Mouse (Mus musculus): Measurements from ENCODE around the gene Ankrd37. TPM values are rescaled to one million over a fixed set of nuclear protein-coding genes. Genes with fewer than 3 reads are reported as not detected.

The Ankrd37 gene
- polyA plus RNA-seq, 2 experiments from 2014 or later = 13.0 to 15.2 TPM

DNA sequence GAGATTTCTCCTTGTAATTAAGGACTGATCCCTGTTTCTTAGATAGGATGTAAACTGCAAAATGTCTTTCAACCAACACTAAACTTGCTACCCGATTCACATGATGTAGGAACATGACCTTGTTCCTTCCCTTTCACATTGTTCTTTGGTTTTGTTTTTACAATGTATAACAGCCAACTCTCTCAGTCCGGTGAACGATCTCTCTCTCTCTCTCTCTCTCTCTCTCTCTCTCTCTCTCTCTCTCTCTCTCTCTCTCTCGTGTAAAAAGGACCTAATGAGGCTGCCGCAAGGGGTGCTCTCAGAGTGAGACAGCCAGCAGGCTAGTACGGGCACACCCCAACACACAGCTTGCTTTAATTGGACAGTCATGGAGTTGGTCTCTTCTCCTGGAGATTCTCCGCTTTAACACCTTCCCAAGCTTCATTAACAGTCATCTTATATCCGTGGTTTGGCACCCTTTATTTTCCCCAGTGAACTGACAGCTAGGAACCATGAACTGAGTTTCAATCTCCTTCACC is 31.5 kb downstream of the Ankrd37 start:
- no peak for ATAC-seq

DNA sequence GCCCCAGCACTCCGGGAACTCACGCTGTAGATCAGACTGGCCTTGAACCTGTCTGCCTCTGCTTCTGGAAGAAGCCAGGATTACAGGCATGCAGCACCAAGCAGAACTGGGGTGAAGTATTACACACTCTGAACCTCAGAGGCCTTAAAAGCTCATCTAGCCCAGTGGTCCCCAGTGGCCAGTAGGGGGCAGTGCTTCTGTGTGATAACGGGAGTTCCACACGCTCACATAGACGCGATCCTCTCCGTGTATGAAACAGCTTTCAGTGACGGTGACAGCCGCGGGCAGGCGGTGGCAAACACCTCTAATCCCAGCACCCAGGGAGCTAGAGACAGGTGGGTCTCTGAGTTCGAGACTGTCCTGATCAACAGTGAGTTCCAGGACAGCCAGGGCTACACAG is 34.6 kb downstream of the Ankrd37 start:
- ATAC-seq = no peak

DNA sequence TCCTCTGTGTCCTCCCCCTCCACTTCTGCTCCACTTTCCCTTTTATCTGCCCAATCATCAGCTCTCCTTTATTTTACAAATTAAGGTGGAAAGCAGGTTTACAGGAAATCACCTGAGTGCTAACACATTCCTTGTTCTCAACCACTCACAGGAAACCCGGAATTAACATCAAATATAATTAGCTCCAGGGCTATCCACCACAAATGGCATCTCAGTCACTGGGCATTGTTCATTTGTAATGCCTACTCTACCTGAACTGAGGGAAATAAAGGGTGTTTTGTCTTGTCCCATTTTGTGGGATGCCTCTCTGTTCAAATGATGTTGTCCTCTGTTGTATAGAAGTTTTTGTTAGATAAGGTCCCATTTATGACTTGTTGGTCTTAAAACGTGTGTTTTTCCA is 54.9 kb downstream of the Ankrd37 start:
- ATAC-seq = no peak

Other genes starting within 250 kb of the Ankrd37 start
- gene Pdlim3, start 120.2 kb downstream of the Ankrd37 start, polyA plus RNA-seq (2017; shearing (Covaris generic)) = not detected
- gene Ccdc110, start 71.1 kb downstream of the Ankrd37 start, polyA plus RNA-seq (2017; shearing (Covaris generic)) = not detected
- 1 to 10 TPM; 1.9 to 3.2 TPM for gene 1700029J07Rik, start 30.5 kb downstream of the Ankrd37 start, polyA plus RNA-seq (2017; shearing (Covaris generic))
- 10 to 100 TPM; 72.1 to 78.7 TPM for gene Ufsp2, start 30.2 kb downstream of the Ankrd37 start, polyA plus RNA-seq (2017; shearing (Covaris generic))
- gene Lrp2bp, start 6.4 kb downstream of the Ankrd37 start, polyA plus RNA-seq (2017; shearing (Covaris generic)) = 1 to 10 TPM in 1 of 2 experiments, under 1 TPM in 1; 0.22 to 1.4 TPM
- 10 to 100 TPM; 28.6 to 35.0 TPM for gene Cfap97, start 146.1 kb upstream of the Ankrd37 start, polyA plus RNA-seq (2017; shearing (Covaris generic))
- 1 to 10 TPM; 6.0 to 7.5 TPM for gene Snx25, start 146.5 kb upstream of the Ankrd37 start, polyA plus RNA-seq (2017; shearing (Covaris generic))
- gene Slc25a4, start 205.6 kb upstream of the Ankrd37 start, polyA plus RNA-seq (2017; shearing (Covaris generic)) = 100 to 1,000 TPM; 140 to 213 TPM